ENCODE assay signal across 8 mouse cellular contexts in genomic region chr3:100921825-100922505, GRCm38 (mm10). TPM values are rescaled to one million over a fixed set of nuclear protein-coding genes. Genes with fewer than 3 reads are reported as not detected.
A peak's percentile ranks its signal among the peaks of the same experiment; 100 is the strongest.
DNase-seq lines count a peak whose midpoint lies in the region; ATAC-seq and TF ChIP-seq lines count a peak whose summit lies in the region.

Gene Trim45, plus strand, starts transcription at chr3:100922202.

- peak; percentile 99 for ATAC-seq in kidney, embryonic 14.5 days (ENCODE audit: low FRiP score, low TSS enrichment)
- peak; percentile 99 for ATAC-seq in limb, embryonic 15.5 days (ENCODE audit: insufficient number of reproducible peaks, low FRiP score, low TSS enrichment, low read depth)

- H3K27ac ChIP-seq in bone marrow macrophage, adult 2 months (ENCODE audit: insufficient read depth, low read depth, low read length) = peak within 1 kb of the TSS; percentile 42
- H3K27ac ChIP-seq in embryonic fibroblast, embryonic 13.5 days (ENCODE audit: insufficient read depth, low read length) = peak within 1 kb of the TSS; percentile 62
- 0 out of 2 replicates have a peak within 1 kb of the TSS, but pooled peaks have one; percentile 69 for H3K27ac ChIP-seq in kidney, embryonic 14.5 days (ENCODE audit: low read depth, low read length)
- H3K27ac ChIP-seq in limb, embryonic 15.5 days = peak within 1 kb of the TSS; percentile 86

- H3K27me3 ChIP-seq in kidney, embryonic 14.5 days (ENCODE audit: control insufficient read depth, insufficient read depth, low read length) = no peaks in the 10 kb centered on the region
- no peaks in the 10 kb centered on the region for H3K27me3 ChIP-seq in limb, embryonic 15.5 days

- no peak for TF ChIP-seq POLR2A in bone marrow macrophage, adult 2 months (IDR thresholded peaks at IDR 0.05; ENCODE audit: borderline replicate concordance, low read depth, low read length)
- peak; percentile 78 for TF ChIP-seq POLR2A in embryonic fibroblast, embryonic 13.5 days (IDR thresholded peaks at IDR 0.05; ENCODE audit: low read depth, low read length)

- WGBS in kidney, embryonic 14.5 days = under 1% methylated on average over 39 of the region's 39 CpGs
- WGBS in limb, embryonic 15.5 days = 0% methylated on average over 39 of the region's 39 CpGs

- H3K9me3 ChIP-seq in kidney, embryonic 14.5 days (ENCODE audit: control insufficient read depth, low read length) = no peaks in the 10 kb centered on the region
- no peaks in the 10 kb centered on the region for H3K9me3 ChIP-seq in limb, embryonic 15.5 days

- H3K9ac ChIP-seq in kidney, embryonic 14.5 days (ENCODE audit: low read depth, low read length) = peak within 1 kb of the TSS; percentile 75
- H3K9ac ChIP-seq in limb, embryonic 15.5 days = peak within 1 kb of the TSS; percentile 56

- TF ChIP-seq CTCF in bone marrow macrophage, adult 2 months (IDR thresholded peaks at IDR 0.05; ENCODE audit: low read depth, low read length) = no peak
- TF ChIP-seq CTCF in embryonic fibroblast, embryonic 13.5 days (IDR thresholded peaks at IDR 0.05; ENCODE audit: borderline replicate concordance, insufficient read depth, low read length) = no peak

- DNase-seq in A20 (ENCODE audit: low read depth, low spot score) = peak; percentile 99
- peak; percentile 100 for DNase-seq in heart, adult 9 months (ENCODE audit: low spot score in 2 of 2)
- peak; percentile 95 to 97 for DNase-seq in monocyte, adult 2 months (ENCODE audit: low read depth in 1 of 2, low spot score in 2 of 2)
- DNase-seq in spleen, postnatal 36 days (ENCODE audit: low spot score in 2 of 2) = peak; percentile 97 to 98

- peak within 1 kb of the TSS; percentile 72 for H3K4me2 ChIP-seq in kidney, embryonic 14.5 days (replicated peaks; ENCODE audit: low read depth, low read length)
- H3K4me2 ChIP-seq in limb, embryonic 15.5 days = peak within 1 kb of the TSS; percentile 63

- H3K4me1 ChIP-seq in bone marrow macrophage, adult 2 months (ENCODE audit: control insufficient read depth, insufficient read depth, low read length) = peaks cover 17% of the 10 kb centered on the region
- peaks cover 5% of the 10 kb centered on the region; the same call in 1 of the 2 replicates for H3K4me1 ChIP-seq in embryonic fibroblast, embryonic 13.5 days (ENCODE audit: control insufficient read depth, insufficient read depth, low read length)
- H3K4me1 ChIP-seq in kidney, embryonic 14.5 days (ENCODE audit: control insufficient read depth, insufficient read depth, low read length) = peaks cover 16% of the 10 kb centered on the region
- H3K4me1 ChIP-seq in limb, embryonic 15.5 days = peaks cover 34% of the 10 kb centered on the region

- H3K4me3 ChIP-seq in bone marrow macrophage, adult 2 months (ENCODE audit: insufficient read depth, low read length) = peak within 1 kb of the TSS; percentile 73
- H3K4me3 ChIP-seq in embryonic fibroblast, embryonic 13.5 days (ENCODE audit: insufficient read depth, low read length) = peak within 1 kb of the TSS; percentile 75
- peak within 1 kb of the TSS; percentile 57 for H3K4me3 ChIP-seq in kidney, embryonic 14.5 days (ENCODE audit: low read length)
- H3K4me3 ChIP-seq in limb, embryonic 15.5 days = peak within 1 kb of the TSS; percentile 61

- H3K36me3 ChIP-seq in kidney, embryonic 14.5 days (ENCODE audit: control insufficient read depth, insufficient read depth, low read length) = 0 out of 2 replicates have a peak, but pooled peaks cover 4% of the 10 kb centered on the region
- no peaks in the 10 kb centered on the region for H3K36me3 ChIP-seq in limb, embryonic 15.5 days

RNA-seq across cellular contexts. Expression of gene Trim45, which starts in this region (rescaled TPM):
- 1.2 and 1.8 TPM in 2 replicates for polyA plus RNA-seq in bone marrow macrophage, adult 2 months (2012; ENCODE audit: insufficient read depth, insufficient read length, missing spikeins)
- polyA plus RNA-seq in embryonic fibroblast, embryonic 13.5 days (2011; ENCODE audit: insufficient read length, low read depth, missing spikeins) = 3.9 and 4.3 TPM in 2 replicates
- 3.2 and 5.5 TPM in 2 replicates for polyA plus RNA-seq in kidney, embryonic 14.5 days (2014; fragmentation: Nextera tagmentation; extraction: Ambion mirVana)
- 4.7 and 5.9 TPM in 2 replicates for polyA plus RNA-seq in limb, embryonic 15.5 days (2015; fragmentation: Nextera tagmentation; extraction: Ambion mirVana)

Comparison
In these comparisons a context has a peak if more than half of its experiments do, and no peak if none do; other contexts are left out.
1. Peak in every context shown above with its lines: DNase-seq, ATAC-seq, H3K4me3 ChIP-seq and H3K27ac ChIP-seq.